Mouse (Mus musculus) MN1 (cell line): ENCODE measurements at regions not wholly inside any gene's neighbourhood (a gene's known extent, or its start where the extent isn't known, plus 50 kb on each side); places are given as distances from the start of the nearest gene placed in this dataset.

Source experiments
- DNase-seq: peaks from one replicate; pipeline ENCODE4 v3.0.0-alpha.2; 2016; ENCODE audit warnings: low spot score

GRCm38 (mm10) chr14:24955891-24956410 lies 469.0 kb downstream of the Rps24 start:
- DNase-seq: no peak

DNA sequence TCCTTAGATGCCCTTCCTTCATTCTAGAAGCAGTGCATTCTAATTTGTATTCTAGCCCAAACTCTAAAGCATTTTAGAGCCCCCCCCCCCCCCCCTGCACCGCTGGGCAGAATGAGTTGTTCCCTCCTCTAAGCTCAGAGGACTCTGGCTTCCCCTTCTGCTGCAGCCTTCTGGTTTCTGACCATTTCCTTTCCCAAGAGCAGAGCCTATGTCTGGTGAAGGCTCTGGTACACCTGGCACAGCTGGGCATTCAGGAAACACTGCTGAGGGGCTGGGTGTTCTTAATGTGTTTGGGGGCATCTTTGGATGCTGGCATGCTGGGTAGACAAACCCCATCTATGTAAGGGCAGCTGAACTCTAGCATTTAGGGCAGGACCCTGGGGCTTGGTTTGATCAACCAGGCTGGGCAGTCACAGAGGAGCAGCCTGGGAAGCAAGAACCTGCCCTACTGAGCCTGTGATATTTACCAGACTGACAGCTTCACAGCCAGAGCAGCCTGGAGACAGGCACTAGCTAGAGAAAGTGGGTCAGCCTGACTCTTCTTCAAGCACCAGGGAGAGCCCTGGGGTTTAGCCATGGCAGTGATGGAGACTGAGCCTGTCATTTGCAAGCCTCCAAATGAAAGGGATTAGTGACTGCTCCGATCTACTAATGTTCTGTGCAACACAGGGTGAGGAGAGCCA lies 469.7 kb downstream of the Rps24 start:
- peak; percentile 83 for DNase-seq

DNA sequence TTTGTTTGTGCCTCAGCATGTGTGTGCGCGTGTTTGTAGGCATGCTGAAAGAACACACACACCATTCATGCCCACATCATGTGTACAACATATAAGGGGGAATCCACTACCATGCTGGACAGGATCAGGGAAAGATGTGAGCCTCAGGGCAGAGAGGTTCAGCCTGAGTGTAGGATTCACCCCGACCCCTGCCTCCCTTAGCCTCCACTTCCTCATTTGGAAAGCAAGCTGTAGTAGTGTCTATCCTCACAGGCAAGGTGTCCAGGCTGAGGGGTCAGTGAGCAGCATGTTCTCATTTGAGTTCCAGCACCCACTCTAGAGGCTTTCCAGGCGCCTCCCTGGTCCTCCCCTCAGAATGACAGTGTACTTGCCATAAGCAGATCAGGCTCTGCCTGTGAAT lies 470.5 kb downstream of the Rps24 start:
- DNase-seq: no peak

- no peak for DNase-seq
Measured at GRCm38 (mm10) chr14:24958821-24959220, 471.9 kb downstream of the Rps24 start.

- no peak for DNase-seq
Measured at GRCm38 (mm10) chr14:24959401-24959800, 472.5 kb downstream of the Rps24 start.

GRCm38 (mm10) chr14:24960082-24960482 lies 473.2 kb downstream of the Rps24 start:
- no peak for DNase-seq

GRCm38 (mm10) chr14:24960875-24961274 lies 473.9 kb downstream of the Rps24 start:
- DNase-seq: no peak

- no peak for DNase-seq
Measured at GRCm38 (mm10) chr14:24961721-24962120, 474.8 kb downstream of the Rps24 start.

GRCm38 (mm10) chr14:24969584-24969983 lies 482.7 kb downstream of the Rps24 start:
- no peak for DNase-seq

DNA sequence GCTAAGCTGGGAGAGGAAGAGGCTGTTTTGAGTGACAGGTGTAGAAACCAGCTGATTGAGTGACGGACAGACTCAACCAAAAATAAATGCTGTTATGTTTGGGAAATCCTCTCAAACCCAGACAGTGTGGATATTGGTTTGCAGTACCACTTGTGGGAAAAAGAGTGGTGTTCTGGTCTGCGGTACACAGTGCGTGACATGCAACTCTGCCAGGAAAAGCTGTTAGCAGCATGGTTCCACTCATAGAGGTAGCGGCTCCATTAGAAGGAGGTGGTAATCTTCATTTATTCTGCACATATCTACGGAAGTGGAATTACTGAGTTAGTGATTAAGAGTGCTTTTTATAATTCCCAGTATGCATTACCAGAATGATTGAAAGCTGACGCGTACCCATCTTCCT lies 485.4 kb downstream of the Rps24 start:
- DNase-seq: no peak

DNA sequence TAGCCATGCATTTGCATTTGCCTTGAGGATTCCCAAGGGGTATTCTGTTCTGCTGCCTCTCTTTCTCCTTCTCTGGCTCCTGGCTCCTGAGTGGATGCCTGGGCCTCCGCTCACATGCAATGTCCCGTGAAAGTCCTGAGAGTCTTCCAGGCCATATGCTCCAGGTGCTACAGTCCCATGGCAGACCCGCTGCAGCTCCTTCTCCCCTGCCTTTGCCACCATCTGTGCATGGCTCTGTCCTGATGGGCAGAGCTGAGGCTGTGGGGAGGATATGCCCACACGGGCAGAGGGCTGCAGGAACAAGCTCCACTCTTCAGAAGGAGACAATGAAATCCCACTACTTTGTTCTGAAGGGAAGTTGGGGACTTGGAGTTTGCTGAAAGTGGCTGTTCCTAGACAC lies 485.9 kb upstream of the Zmiz1 start:
- DNase-seq: no peak

GRCm38 (mm10) chr14:24973591-24973990 lies 485.4 kb upstream of the Zmiz1 start:
- no peak for DNase-seq

GRCm38 (mm10) chr14:24982489-24982888 lies 476.5 kb upstream of the Zmiz1 start:
- DNase-seq: no peak

DNA sequence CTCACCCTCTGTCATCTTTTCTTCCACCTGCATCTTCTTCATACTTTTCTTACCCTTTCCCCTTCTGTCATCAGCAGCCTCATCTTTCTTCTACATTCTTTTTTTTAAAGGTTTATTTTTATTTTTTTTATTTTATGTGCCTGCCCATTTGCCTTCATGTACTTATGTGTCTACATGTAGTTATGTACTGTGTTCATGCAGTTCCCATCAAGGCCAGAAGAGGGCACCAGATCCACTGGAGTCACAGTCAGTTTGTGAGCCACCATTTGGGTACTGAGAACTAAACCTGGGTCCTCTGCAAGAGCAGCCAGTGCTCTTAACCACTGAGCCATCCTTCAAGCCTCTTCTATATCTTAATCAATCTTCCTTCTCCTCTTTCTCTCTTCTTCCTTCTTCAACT lies 475.7 kb upstream of the Zmiz1 start:
- DNase-seq: peak; percentile 37

GRCm38 (mm10) chr14:24985806-24986359 lies 473.1 kb upstream of the Zmiz1 start:
- DNase-seq: no peak

DNA sequence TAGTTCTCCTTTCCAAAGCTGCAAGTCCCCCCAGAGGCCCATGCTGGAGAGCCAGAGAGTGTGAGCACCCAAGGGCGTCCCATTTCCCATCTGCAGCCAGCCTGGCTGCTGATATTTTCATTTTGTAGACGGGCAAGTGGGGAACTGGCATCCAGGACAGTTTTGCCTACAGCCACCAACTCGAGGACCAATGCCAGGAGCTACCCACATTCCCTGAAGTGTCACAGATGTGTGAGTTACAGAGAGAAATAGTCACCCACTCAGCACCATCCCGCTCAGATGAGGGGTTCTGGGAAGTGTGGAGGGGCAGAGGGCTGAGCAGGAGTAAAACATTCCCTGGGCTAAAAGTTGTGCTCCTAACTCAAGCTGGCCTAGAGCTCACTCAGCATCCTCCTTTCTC lies 472.6 kb upstream of the Zmiz1 start:
- DNase-seq: no peak

DNA sequence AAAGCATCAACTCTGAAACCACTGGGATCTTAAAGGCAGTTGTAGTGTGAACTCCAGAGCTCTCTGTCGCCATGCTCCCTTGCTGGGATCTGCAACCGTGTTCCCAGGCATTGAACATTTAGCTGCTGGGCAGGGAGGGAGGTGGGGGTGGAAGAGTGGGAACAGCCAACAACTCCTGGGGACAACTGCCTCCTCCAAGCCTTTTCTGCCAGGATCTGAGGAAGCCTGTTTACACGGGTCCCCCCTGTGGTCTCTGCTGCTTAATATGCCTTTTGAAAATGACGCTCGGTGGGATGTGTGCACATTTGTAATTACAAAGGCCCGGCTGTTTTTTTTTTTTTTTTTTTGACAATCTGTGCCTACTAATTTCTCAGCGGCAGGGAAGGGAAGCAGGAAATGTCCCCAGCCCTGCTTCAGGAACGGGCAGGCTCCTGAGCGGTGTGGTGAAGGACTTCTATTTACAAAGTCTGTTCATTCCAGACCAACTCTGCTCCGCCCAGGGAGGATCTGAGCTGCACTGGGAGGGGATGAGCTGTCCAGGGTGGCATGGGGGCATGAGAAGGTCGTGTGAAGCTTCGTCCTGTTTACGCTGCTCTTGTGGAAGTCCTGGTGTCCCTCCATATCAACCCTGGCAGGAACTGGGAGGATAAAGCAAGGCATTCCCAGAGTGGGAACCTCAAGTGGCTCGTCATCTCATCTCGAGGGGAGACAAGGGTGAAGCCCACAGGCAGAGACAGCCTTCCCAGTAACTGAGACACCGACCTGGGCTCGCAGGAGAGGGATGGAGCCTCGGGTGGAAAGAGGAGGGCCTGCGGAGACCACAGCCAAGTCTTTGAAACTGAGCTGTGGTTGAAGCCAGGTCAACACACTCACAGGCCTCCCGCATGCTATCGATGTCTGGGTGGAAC lies 465.0 kb upstream of the Zmiz1 start:
- DNase-seq: no peak

DNA sequence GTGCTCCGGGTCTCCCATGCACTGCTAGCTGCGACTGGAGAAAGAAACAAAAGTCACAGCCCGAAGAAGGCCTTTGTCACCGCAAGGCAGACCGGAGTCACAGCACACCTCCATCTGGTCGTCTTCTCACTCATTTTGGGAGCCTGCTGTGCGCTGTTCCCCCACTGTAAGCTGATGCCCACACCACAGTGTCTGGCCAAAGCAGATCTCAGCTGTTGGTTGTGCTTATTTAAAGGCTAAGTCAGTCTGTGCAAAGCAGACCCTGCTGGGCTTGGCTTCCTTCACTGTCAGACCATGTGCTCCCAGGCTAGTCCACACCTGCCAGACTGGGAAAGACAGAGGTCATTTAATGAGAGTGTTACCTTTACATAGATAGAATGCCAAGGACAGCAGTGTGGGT lies 463.8 kb upstream of the Zmiz1 start:
- peak; percentile 49 for DNase-seq

DNA sequence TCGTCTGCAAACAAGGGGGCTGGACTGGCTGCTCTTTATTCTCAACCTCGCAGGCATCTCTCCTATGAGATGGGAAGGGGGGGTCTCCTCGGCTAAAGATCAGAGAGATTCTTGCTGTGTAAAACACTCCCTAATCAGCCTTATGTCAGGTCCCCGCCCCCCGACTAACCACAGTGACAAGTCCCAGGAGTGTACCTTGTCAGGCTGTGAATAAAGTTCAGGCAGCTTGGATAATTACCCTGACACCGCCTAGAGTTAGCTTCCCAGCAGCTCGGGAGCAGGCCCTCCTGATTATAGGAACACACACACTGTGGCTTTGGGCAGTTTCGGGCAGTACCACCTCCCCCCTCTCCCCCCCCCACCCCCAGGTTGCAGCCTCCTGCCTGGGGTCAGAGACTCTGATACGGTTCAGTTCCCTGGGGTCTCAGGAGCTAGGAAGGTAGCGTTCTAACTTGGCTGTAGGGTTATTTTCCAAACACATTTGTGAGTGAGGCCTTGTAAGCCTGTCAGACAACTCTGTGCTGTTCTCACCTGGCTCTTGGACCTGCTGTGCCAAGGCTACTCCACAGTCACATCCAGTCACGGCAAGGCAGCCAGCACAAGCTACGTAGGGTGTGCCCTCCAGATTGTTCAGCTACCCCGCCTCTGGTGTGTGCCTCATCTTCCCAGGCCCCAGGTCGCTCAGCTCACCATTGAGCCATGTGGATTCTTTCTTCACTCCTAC lies 461.0 kb upstream of the Zmiz1 start:
- no peak for DNase-seq

DNA sequence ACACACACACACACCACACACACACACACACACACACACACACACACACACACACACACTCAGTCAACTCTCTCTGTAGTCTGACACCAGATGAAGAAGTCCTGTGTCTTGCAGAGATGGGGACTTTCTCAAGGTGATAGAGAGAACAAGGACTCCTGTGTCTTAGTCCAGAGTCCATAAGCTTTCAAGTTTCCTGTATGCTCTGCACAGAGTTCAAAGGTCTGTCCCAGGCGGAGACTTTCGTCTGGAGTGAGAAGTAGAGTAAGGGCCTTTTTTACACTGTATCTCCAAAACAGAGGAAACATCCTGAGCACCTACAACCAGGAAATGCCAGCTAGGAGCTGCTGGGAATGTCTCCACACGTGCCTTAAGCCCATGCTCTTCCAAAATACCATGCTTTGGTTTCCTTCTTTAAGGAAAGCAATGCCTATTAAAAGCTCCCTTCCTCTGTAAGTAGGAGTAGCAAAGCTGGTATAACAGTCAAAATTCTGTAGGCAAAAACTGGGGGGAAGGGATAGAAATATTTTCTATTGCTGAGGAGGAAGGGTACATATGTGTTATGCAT lies 459.9 kb upstream of the Zmiz1 start:
- no peak for DNase-seq

- no peak for DNase-seq
Measured at GRCm38 (mm10) chr14:25005241-25005946, 453.6 kb upstream of the Zmiz1 start.
